Mouse (Mus musculus) left cerebral cortex, adult 2 months (tissue): ENCODE measurements around the gene Vapb. TPM values are rescaled to one million over a fixed set of nuclear protein-coding genes. Genes with fewer than 3 reads are reported as not detected.

Experiments
- DNase-seq, 2 experiments: peaks; one replicate each; pipeline ENCODE4 v3.0.0; 2021 to 2022; ENCODE audit warnings: low spot score in 2 of 2, mixed read lengths in 1 of 2; ENCODE audit errors: extremely low spot score in 1 of 2
- H3K27ac ChIP-seq: fragments of 200-600 bp; 2 replicates; pipeline ENCODE4 v1.8.1; 2022
- H3K4me3 ChIP-seq: fragments of 200-600 bp; 2 replicates; pipeline ENCODE4 v1.8.1; 2022
- CTCF ChIP-seq: fragments of 200-600 bp; IDR thresholded peaks from 2 replicates; pipeline ENCODE4 v1.8.1; 2022; ENCODE audit warnings: antibody characterized with exemption, mild to moderate bottlenecking, moderate library complexity
- intact Hi-C: fragments of 180-260 bp; cut with DNase I; formaldehyde crosslinking; loops from one replicate; pipeline ENCODE4 v1.15.1; 2025
- total RNA-seq, 2 experiments: library from RNA; stranded (reverse); gene quantifications; 2 replicates each; pipeline ENCODE4 v1.2.3; 2021

The Vapb gene
- total RNA-seq, 2 experiments from 2014 or later: 125 to 130 TPM

GRCm38 (mm10) chr2:173742090-173742489 lies 4.8 kb downstream of the Vapb start:
- TF ChIP-seq CTCF: no peak
- DNase-seq: no peak
- H3K27ac ChIP-seq: no peak overlapping the region
- intact Hi-C loops: no loop called here
- H3K4me3 ChIP-seq: no peak overlapping the region

- no peak for DNase-seq
- Histone ChIP-seq H3K27ac (no peak overlapping the region), H3K4me3 (no peak overlapping the region)
- no peak for TF ChIP-seq CTCF
- intact Hi-C loops: no loop called here
These were observed 5.4 kb downstream of the Vapb start for GRCm38 (mm10) chr2:173742744-173743143.

- H3K27ac ChIP-seq: no peak overlapping the region
- TF ChIP-seq CTCF: no peak
- DNase-seq: no peak
- H3K4me3 ChIP-seq: no peak overlapping the region
- intact Hi-C loops: no loop called here
These were observed 6.9 kb downstream of the Vapb start for GRCm38 (mm10) chr2:173744070-173744815.

GRCm38 (mm10) chr2:173748961-173749659 lies 11.8 kb downstream of the Vapb start:
- intact Hi-C loops: no loop called here
- no peak for TF ChIP-seq CTCF
- DNase-seq: no peak
- Histone ChIP-seq H3K27ac (no peak overlapping the region), H3K4me3 (no peak overlapping the region)

- no peak overlapping the region for H3K4me3 ChIP-seq
- no peak for DNase-seq
- intact Hi-C loops: no loop called here
- H3K27ac ChIP-seq: no peak overlapping the region
- TF ChIP-seq CTCF: no peak
These were observed 18.3 kb downstream of the Vapb start for GRCm38 (mm10) chr2:173755433-173756144.

- DNase-seq: no peak
- no peak for TF ChIP-seq CTCF
- Histone ChIP-seq H3K4me3 (no peak overlapping the region), H3K27ac (no peak overlapping the region)
- intact Hi-C loops: no loop called here
These were observed 20.4 kb downstream of the Vapb start for GRCm38 (mm10) chr2:173757624-173758155.

- no peak for DNase-seq
- no peak for TF ChIP-seq CTCF
- H3K27ac ChIP-seq: no peak overlapping the region
- intact Hi-C loops: no loop called here
- H3K4me3 ChIP-seq: no peak overlapping the region
These were observed 23.3 kb downstream of the Vapb start for GRCm38 (mm10) chr2:173760607-173761006.

- TF ChIP-seq CTCF: no peak
- DNase-seq: no peak
- intact Hi-C loops: no loop called here
- Histone ChIP-seq H3K27ac (no peak overlapping the region), H3K4me3 (no peak overlapping the region)
These were observed 27.3 kb downstream of the Vapb start for GRCm38 (mm10) chr2:173764629-173765028.

- no peak for TF ChIP-seq CTCF
- no peak overlapping the region for H3K4me3 ChIP-seq
- intact Hi-C loops: no loop called here
- H3K27ac ChIP-seq: no peak overlapping the region
- DNase-seq: no peak
These were observed 30.8 kb downstream of the Vapb start for GRCm38 (mm10) chr2:173767959-173768595.

GRCm38 (mm10) chr2:173769183-173769582 lies 31.9 kb downstream of the Vapb start:
- intact Hi-C loops: no loop called here
- TF ChIP-seq CTCF: no peak
- DNase-seq: no peak
- Histone ChIP-seq H3K27ac (no peak overlapping the region), H3K4me3 (no peak overlapping the region)

GRCm38 (mm10) chr2:173770620-173771019 lies 33.3 kb downstream of the Vapb start:
- no peak for TF ChIP-seq CTCF
- intact Hi-C loops: no loop called here
- Histone ChIP-seq H3K4me3 (no peak overlapping the region), H3K27ac (no peak overlapping the region)
- DNase-seq: no peak

- TF ChIP-seq CTCF: no peak
- DNase-seq: no peak
- intact Hi-C loops: no loop called here
- no peak overlapping the region for H3K27ac ChIP-seq
- no peak overlapping the region for H3K4me3 ChIP-seq
These were observed 34.4 kb downstream of the Vapb start for GRCm38 (mm10) chr2:173771706-173772105.
